ENCODE assay signal across 9 mouse cellular contexts in genomic region chr4:47354304-47354703, GRCm38 (mm10). TPM values are rescaled to one million over a fixed set of nuclear protein-coding genes. Genes with fewer than 3 reads are reported as not detected.
DNase-seq lines count a peak whose midpoint lies in the region; ATAC-seq and TF ChIP-seq lines count a peak whose summit lies in the region.
"Had no signal": no experiment of that assay in that cellular context is flagged by ENCODE, and none has a peak within 500 bp of the region (broad histone marks: within the 10 kb centered on the region; RNA-seq: fewer than 3 reads in every experiment).

No protein-coding gene starts in this region.

- no peaks in the 10 kb centered on the region for H3K9me3 ChIP-seq in kidney, embryonic 16.5 days (ENCODE audit: low read length)
- no peaks in the 10 kb centered on the region for H3K9me3 ChIP-seq in embryonic facial prominence, embryonic 13.5 days
- no peaks in the 10 kb centered on the region for H3K9me3 ChIP-seq in intestine, embryonic 15.5 days
- no peaks in the 10 kb centered on the region for H3K9me3 ChIP-seq in midbrain, embryonic 16.5 days (replicated peaks; ENCODE audit: control insufficient read depth, low read length, poor library complexity, severe bottlenecking)

- no peak for TF ChIP-seq CTCF in thymus, adult 2 months (IDR thresholded peaks at IDR 0.05; ENCODE audit: borderline replicate concordance, control insufficient read depth, extremely low read depth, insufficient read depth, low read length, poor library complexity)

- no peak for TF ChIP-seq POLR2A in thymus, adult 2 months (IDR thresholded peaks at IDR 0.05; ENCODE audit: control insufficient read depth, extremely low read depth, insufficient read depth, low read length, poor library complexity)

- H3K27me3 ChIP-seq in kidney, embryonic 16.5 days (ENCODE audit: insufficient read depth, low read length), result no peaks in the 10 kb centered on the region
- no peaks in the 10 kb centered on the region for H3K27me3 ChIP-seq in embryonic facial prominence, embryonic 13.5 days
- H3K27me3 ChIP-seq in intestine, embryonic 15.5 days (replicated peaks), result no peaks in the 10 kb centered on the region
- H3K27me3 ChIP-seq in midbrain, embryonic 16.5 days (ENCODE audit: control insufficient read depth, insufficient read depth, low read depth, low read length), result no peaks in the 10 kb centered on the region
- no peaks in the 10 kb centered on the region for H3K27me3 ChIP-seq in thymus, adult 2 months (ENCODE audit: control insufficient read depth, insufficient read depth, low read length)
- H3K27me3 ChIP-seq: Patski had no signal

- no peak overlapping the region for H3K27ac ChIP-seq in kidney, embryonic 16.5 days (ENCODE audit: low read length)
- no peak overlapping the region for H3K27ac ChIP-seq in embryonic facial prominence, embryonic 13.5 days
- H3K27ac ChIP-seq in intestine, embryonic 15.5 days, result no peak overlapping the region
- no peak overlapping the region for H3K27ac ChIP-seq in midbrain, embryonic 16.5 days (ENCODE audit: low read length)
- H3K27ac ChIP-seq in thymus, adult 2 months (ENCODE audit: control insufficient read depth, insufficient read depth, low read length), result no peak overlapping the region

- ATAC-seq in kidney, embryonic 16.5 days (ENCODE audit: low FRiP score, low TSS enrichment), result no peak
- ATAC-seq in embryonic facial prominence, embryonic 13.5 days (ENCODE audit: insufficient number of reproducible peaks, insufficient read depth, low FRiP score, low TSS enrichment, low read depth), result no peak
- ATAC-seq in intestine, embryonic 15.5 days, result no peak
- no peak for ATAC-seq in midbrain, embryonic 16.5 days
- no peak for ATAC-seq in megakaryocyte progenitor cell, adult 5-6 weeks (replicated peaks; ENCODE audit: poor library complexity)

- H3K36me3 ChIP-seq in kidney, embryonic 16.5 days (ENCODE audit: insufficient read depth, low read length), result no peaks in the 10 kb centered on the region
- no peaks in the 10 kb centered on the region for H3K36me3 ChIP-seq in embryonic facial prominence, embryonic 13.5 days
- H3K36me3 ChIP-seq in intestine, embryonic 15.5 days, result no peaks in the 10 kb centered on the region
- no peaks in the 10 kb centered on the region for H3K36me3 ChIP-seq in midbrain, embryonic 16.5 days (ENCODE audit: control insufficient read depth, insufficient read depth, low read length)
- no peaks in the 10 kb centered on the region for H3K36me3 ChIP-seq in thymus, adult 2 months (ENCODE audit: control insufficient read depth, insufficient read depth, low read length)

- H3K9ac ChIP-seq in kidney, embryonic 16.5 days (replicated peaks; ENCODE audit: low read length), result peak overlapping the region; percentile 94
- peak overlapping the region; percentile 96 for H3K9ac ChIP-seq in embryonic facial prominence, embryonic 13.5 days
- peak overlapping the region; percentile 85 for H3K9ac ChIP-seq in intestine, embryonic 15.5 days
- H3K9ac ChIP-seq in midbrain, embryonic 16.5 days (ENCODE audit: low read depth, low read length), result peak overlapping the region; percentile 90; the same call in 1 of the 2 replicates

- no peak for DNase-seq in kidney, adult 18-20 months
- DNase-seq in thymus, adult 2 months, result no peak
- no peak for DNase-seq in right cerebral cortex, postnatal 25 days

- H3K4me2 ChIP-seq in kidney, embryonic 16.5 days (replicated peaks; ENCODE audit: low read depth, low read length), result peak overlapping the region; percentile 99
- peak overlapping the region; percentile 81 for H3K4me2 ChIP-seq in embryonic facial prominence, embryonic 13.5 days
- peak overlapping the region; percentile 98 for H3K4me2 ChIP-seq in intestine, embryonic 15.5 days (replicated peaks)
- H3K4me2 ChIP-seq in midbrain, embryonic 16.5 days (ENCODE audit: low read length), result peak overlapping the region; percentile 96

- WGBS in kidney, embryonic 16.5 days, result 39% methylated on average over 3 of the region's 3 CpGs
- WGBS in embryonic facial prominence, embryonic 13.5 days, result 38% methylated on average over 3 of the region's 3 CpGs
- 49% methylated on average over 3 of the region's 3 CpGs for WGBS in intestine, embryonic 15.5 days
- 26% methylated on average over 3 of the region's 3 CpGs for WGBS in midbrain, embryonic 16.5 days
- 35% methylated on average over 3 of the region's 3 CpGs for WGBS in thymus, adult 2 months

- peak overlapping the region; percentile 94 for H3K4me3 ChIP-seq in kidney, embryonic 16.5 days (ENCODE audit: low read length)
- peak overlapping the region; percentile 97 for H3K4me3 ChIP-seq in embryonic facial prominence, embryonic 13.5 days
- peak overlapping the region; percentile 96 for H3K4me3 ChIP-seq in intestine, embryonic 15.5 days (replicated peaks)
- H3K4me3 ChIP-seq in midbrain, embryonic 16.5 days (ENCODE audit: low read depth, low read length), result peak overlapping the region; percentile 79
- H3K4me3 ChIP-seq in thymus, adult 2 months (ENCODE audit: control insufficient read depth, insufficient read depth, low read length), result no peak overlapping the region

- H3K4me1 ChIP-seq in kidney, embryonic 16.5 days (ENCODE audit: insufficient read depth, low read length), result peaks cover 44% of the 10 kb centered on the region
- peaks cover 37% of the 10 kb centered on the region for H3K4me1 ChIP-seq in embryonic facial prominence, embryonic 13.5 days
- H3K4me1 ChIP-seq in intestine, embryonic 15.5 days (replicated peaks), result 0 out of 2 replicates have a peak, but pooled peaks cover 2% of the 10 kb centered on the region
- peaks cover 27% of the 10 kb centered on the region for H3K4me1 ChIP-seq in midbrain, embryonic 16.5 days (ENCODE audit: control insufficient read depth, insufficient read depth, low read length)
- H3K4me1 ChIP-seq in thymus, adult 2 months (replicated peaks; ENCODE audit: control insufficient read depth, insufficient read depth, low read length), result peaks cover 6% of the 10 kb centered on the region

RNA-seq across cellular contexts. Expression of gene Tgfbr1, which starts 1.3 kb away (rescaled TPM):
- 44.7 and 50.0 TPM in 2 replicates for polyA plus RNA-seq in kidney, embryonic 16.5 days (2015; fragmentation: Nextera tagmentation; extraction: Ambion mirVana)
- polyA plus RNA-seq in embryonic facial prominence, embryonic 13.5 days (2015; fragmentation: Nextera tagmentation; extraction: Ambion mirVana), result 45.1 and 45.7 TPM in 2 replicates
- 24.3 and 28.0 TPM in 2 replicates for polyA plus RNA-seq in intestine, embryonic 15.5 days (2015; fragmentation: Nextera tagmentation; extraction: Ambion mirVana)
- polyA plus RNA-seq in midbrain, embryonic 16.5 days (2015; fragmentation: Nextera tagmentation; extraction: Ambion mirVana), result 30.2 and 37.8 TPM in 2 replicates
- total RNA-seq in megakaryocyte progenitor cell, adult 5-6 weeks (2015), result 18.4 and 19.5 TPM in 2 replicates
- total RNA-seq in megakaryocyte progenitor cell, adult 5-6 weeks (2017), result 19.9 and 23.1 TPM in 2 replicates
- polyA plus RNA-seq in thymus, adult 2 months (2012; rRNA removed), result 13.2 and 17.8 TPM in 2 replicates
